Mouse (Mus musculus): ENCODE data around the gene Mrtfb. TPM values are rescaled to one million over a fixed set of nuclear protein-coding genes. Genes with fewer than 3 reads are reported as not detected.

The Mrtfb gene
- polyA plus RNA-seq, 1 experiment from 2014 or later: 23.7 TPM

- ATAC-seq (ENCODE audit: borderline replicate concordance, extremely low read depth, low FRiP score, low TSS enrichment): no peak
- no peak overlapping the region for H3K9ac ChIP-seq
- peaks cover 41% of the 10 kb centered on the region for H3K4me1 ChIP-seq
These were observed 102.5 kb downstream of the Mrtfb start for GRCm38 (mm10) chr16:13358741-13359140.

GRCm38 (mm10) chr16:13359405-13359858 is 103.2 kb downstream of the Mrtfb start:
- Histone ChIP-seq H3K9ac (no peak overlapping the region), H3K4me3 (peak overlapping the region; percentile 15; the same call in 1 of the 2 replicates)

More at GRCm38 (mm10) chr16:13358741-13359140, 102.5 kb downstream of the Mrtfb start:
- no peaks in the 10 kb centered on the region for H3K36me3 ChIP-seq
- no peaks in the 10 kb centered on the region for H3K27me3 ChIP-seq
- peak overlapping the region; percentile 42 for H3K4me2 ChIP-seq
- no peak overlapping the region for H3K4me3 ChIP-seq
- H3K27ac ChIP-seq: peak overlapping the region; percentile 57
- H3K9me3 ChIP-seq: no peaks in the 10 kb centered on the region

GRCm38 (mm10) chr16:13360208-13360607 is 103.9 kb downstream of the Mrtfb start:
- H3K4me3 ChIP-seq: no peak overlapping the region
- H3K27ac ChIP-seq: no peak overlapping the region
- ATAC-seq (ENCODE audit: borderline replicate concordance, extremely low read depth, low FRiP score, low TSS enrichment): no peak
- H3K4me2 ChIP-seq: no peak overlapping the region
- H3K9ac ChIP-seq: no peak overlapping the region
- H3K36me3 ChIP-seq: no peaks in the 10 kb centered on the region
- H3K27me3 ChIP-seq: no peaks in the 10 kb centered on the region
- H3K9me3 ChIP-seq: no peaks in the 10 kb centered on the region
- peaks cover 32% of the 10 kb centered on the region for H3K4me1 ChIP-seq

More at GRCm38 (mm10) chr16:13359405-13359858, 103.2 kb downstream of the Mrtfb start:
- ATAC-seq (ENCODE audit: borderline replicate concordance, extremely low read depth, low FRiP score, low TSS enrichment): no peak
- Histone ChIP-seq H3K36me3 (no peaks in the 10 kb centered on the region), H3K9me3 (no peaks in the 10 kb centered on the region), H3K27me3 (no peaks in the 10 kb centered on the region), H3K27ac (peak overlapping the region; percentile 71), H3K4me1 (peaks cover 34% of the 10 kb centered on the region), H3K4me2 (peak overlapping the region; percentile 37)
- 31% methylated on average over 9 of the region's 9 CpGs for WGBS

- H3K4me3 ChIP-seq: no peak overlapping the region
- WGBS: 74% methylated on average over 5 of the region's 5 CpGs
- no peak for ATAC-seq (ENCODE audit: borderline replicate concordance, extremely low read depth, low FRiP score, low TSS enrichment)
- H3K27ac ChIP-seq: no peak overlapping the region
- no peak overlapping the region for H3K4me2 ChIP-seq
- no peaks in the 10 kb centered on the region for H3K36me3 ChIP-seq
- H3K27me3 ChIP-seq: no peaks in the 10 kb centered on the region
- peaks cover 32% of the 10 kb centered on the region for H3K4me1 ChIP-seq
- no peak overlapping the region for H3K9ac ChIP-seq
- H3K9me3 ChIP-seq: no peaks in the 10 kb centered on the region
These were observed 104.6 kb downstream of the Mrtfb start for GRCm38 (mm10) chr16:13360835-13361234.

GRCm38 (mm10) chr16:13363141-13363540 is 106.9 kb downstream of the Mrtfb start:
- no peak for ATAC-seq (ENCODE audit: borderline replicate concordance, extremely low read depth, low FRiP score, low TSS enrichment)
- Histone ChIP-seq H3K36me3 (no peaks in the 10 kb centered on the region), H3K4me2 (no peak overlapping the region), H3K9me3 (no peaks in the 10 kb centered on the region), H3K27me3 (no peaks in the 10 kb centered on the region), H3K27ac (no peak overlapping the region), H3K4me3 (no peak overlapping the region), H3K4me1 (peaks cover 36% of the 10 kb centered on the region), H3K9ac (no peak overlapping the region)
- 61% methylated on average over 5 of the region's 5 CpGs for WGBS

GRCm38 (mm10) chr16:13364145-13364544 is 107.9 kb downstream of the Mrtfb start:
- no peak for ATAC-seq (ENCODE audit: borderline replicate concordance, extremely low read depth, low FRiP score, low TSS enrichment)
- no peaks in the 10 kb centered on the region for H3K27me3 ChIP-seq
- no peak overlapping the region for H3K4me2 ChIP-seq
- 39% methylated on average over 3 of the region's 3 CpGs for WGBS
- no peak overlapping the region for H3K27ac ChIP-seq
- no peaks in the 10 kb centered on the region for H3K36me3 ChIP-seq
- no peaks in the 10 kb centered on the region for H3K9me3 ChIP-seq
- H3K9ac ChIP-seq: no peak overlapping the region
- peaks cover 26% of the 10 kb centered on the region for H3K4me1 ChIP-seq
- no peak overlapping the region for H3K4me3 ChIP-seq

- Histone ChIP-seq H3K27ac (no peak overlapping the region), H3K36me3 (no peaks in the 10 kb centered on the region), H3K4me3 (no peak overlapping the region), H3K9me3 (no peaks in the 10 kb centered on the region), H3K9ac (no peak overlapping the region), H3K4me1 (peaks cover 21% of the 10 kb centered on the region), H3K4me2 (no peak overlapping the region), H3K27me3 (no peaks in the 10 kb centered on the region)
- ATAC-seq (ENCODE audit: borderline replicate concordance, extremely low read depth, low FRiP score, low TSS enrichment): no peak
- 26% methylated on average over 1 of the region's 1 CpGs for WGBS
These were observed 110.0 kb downstream of the Mrtfb start for GRCm38 (mm10) chr16:13366256-13366655.

GRCm38 (mm10) chr16:13366802-13367465 is 110.7 kb downstream of the Mrtfb start:
- H3K4me2 ChIP-seq: no peak overlapping the region
- 11% methylated on average over 4 of the region's 4 CpGs for WGBS

GRCm38 (mm10) chr16:13367466-13367856 is 111.2 kb downstream of the Mrtfb start:
- H3K4me1 ChIP-seq: peaks cover 25% of the 10 kb centered on the region
- H3K27me3 ChIP-seq: no peaks in the 10 kb centered on the region
- H3K27ac ChIP-seq: peak overlapping the region; percentile 34
- no peaks in the 10 kb centered on the region for H3K9me3 ChIP-seq
- WGBS: 41% methylated on average over 2 of the region's 2 CpGs
- ATAC-seq (ENCODE audit: borderline replicate concordance, extremely low read depth, low FRiP score, low TSS enrichment): no peak
- H3K4me2 ChIP-seq: no peak overlapping the region
- H3K4me3 ChIP-seq: no peak overlapping the region
- no peak overlapping the region for H3K9ac ChIP-seq
- no peaks in the 10 kb centered on the region for H3K36me3 ChIP-seq

More at GRCm38 (mm10) chr16:13366802-13367465, 110.7 kb downstream of the Mrtfb start:
- H3K36me3 ChIP-seq: no peaks in the 10 kb centered on the region
- peaks cover 25% of the 10 kb centered on the region for H3K4me1 ChIP-seq
- no peaks in the 10 kb centered on the region for H3K27me3 ChIP-seq
- no peaks in the 10 kb centered on the region for H3K9me3 ChIP-seq
- peak overlapping the region; percentile 34 for H3K27ac ChIP-seq
- H3K4me3 ChIP-seq: no peak overlapping the region
- no peak overlapping the region for H3K9ac ChIP-seq
- no peak for ATAC-seq (ENCODE audit: borderline replicate concordance, extremely low read depth, low FRiP score, low TSS enrichment)

- Histone ChIP-seq H3K27me3 (no peaks in the 10 kb centered on the region), H3K27ac (no peak overlapping the region), H3K9ac (no peak overlapping the region), H3K4me3 (no peak overlapping the region), H3K4me2 (no peak overlapping the region), H3K36me3 (no peaks in the 10 kb centered on the region), H3K4me1 (peaks cover 20% of the 10 kb centered on the region), H3K9me3 (no peaks in the 10 kb centered on the region)
- no peak for ATAC-seq (ENCODE audit: borderline replicate concordance, extremely low read depth, low FRiP score, low TSS enrichment)
- WGBS: 82% methylated on average over 1 of the region's 1 CpGs
These were observed 112.4 kb downstream of the Mrtfb start for GRCm38 (mm10) chr16:13368645-13369044.

GRCm38 (mm10) chr16:13371740-13372287 is 115.5 kb downstream of the Mrtfb start:
- no peak overlapping the region for H3K4me2 ChIP-seq
- H3K36me3 ChIP-seq: no peaks in the 10 kb centered on the region
- H3K4me1 ChIP-seq: peaks cover 12% of the 10 kb centered on the region
- H3K27me3 ChIP-seq: no peaks in the 10 kb centered on the region
- no peak overlapping the region for H3K4me3 ChIP-seq
- WGBS: 21% methylated on average over 11 of the region's 11 CpGs
- no peaks in the 10 kb centered on the region for H3K9me3 ChIP-seq
- ATAC-seq (ENCODE audit: borderline replicate concordance, extremely low read depth, low FRiP score, low TSS enrichment): peak; percentile 85
- H3K27ac ChIP-seq: no peak overlapping the region
- H3K9ac ChIP-seq: no peak overlapping the region

- ATAC-seq (ENCODE audit: borderline replicate concordance, extremely low read depth, low FRiP score, low TSS enrichment): no peak
- H3K27me3 ChIP-seq: no peaks in the 10 kb centered on the region
- 0 out of 2 replicates have a peak, but pooled peaks cover 5% of the 10 kb centered on the region for H3K4me1 ChIP-seq
- no peak overlapping the region for H3K27ac ChIP-seq
- no peak overlapping the region for H3K4me3 ChIP-seq
- H3K9ac ChIP-seq: no peak overlapping the region
- H3K4me2 ChIP-seq: no peak overlapping the region
- 88% methylated on average over 8 of the region's 8 CpGs for WGBS
- no peaks in the 10 kb centered on the region for H3K9me3 ChIP-seq
- no peaks in the 10 kb centered on the region for H3K36me3 ChIP-seq
These were observed 116.7 kb downstream of the Mrtfb start for GRCm38 (mm10) chr16:13372899-13373533.
